Mouse (Mus musculus) bone marrow macrophage, adult 2 months (primary cell): ENCODE results near the gene Evi2a.

Experiments used
- CTCF ChIP-seq: IDR thresholded peaks from 2 replicates; pipeline ENCODE4 v1.5.1; 2012; ENCODE audit warnings: low read depth, mild to moderate bottlenecking, low read length, moderate library complexity
- POLR2A ChIP-seq: IDR thresholded peaks from 2 replicates; pipeline ENCODE4 v1.6.1; 2012; ENCODE audit warnings: mild to moderate bottlenecking, low read depth, low read length, borderline replicate concordance

DNA sequence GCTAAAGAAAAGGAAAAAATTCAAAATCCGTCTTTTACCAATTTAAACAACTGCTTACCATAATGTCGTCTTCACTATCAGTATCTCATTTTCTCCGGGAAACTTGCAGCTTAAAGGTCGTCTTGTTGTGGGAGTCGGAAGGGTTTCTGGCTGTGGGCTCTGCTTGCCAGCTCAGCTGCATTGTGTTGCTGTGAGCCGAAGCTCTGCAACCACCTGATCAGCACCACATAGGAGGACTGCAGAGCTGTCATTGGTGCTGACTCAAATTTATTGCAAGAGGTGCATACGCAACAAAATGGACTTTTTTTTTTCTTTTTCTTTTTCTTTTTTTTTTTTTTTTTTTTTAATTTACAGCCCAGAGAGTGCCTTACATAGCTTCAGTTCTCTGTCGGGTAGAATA, 26.6 kb downstream of the Evi2a start, which contains the start of gene Omg:
- TF ChIP-seq POLR2A (no peak), CTCF (no peak)
